ENCODE assay signal across 9 mouse cellular contexts in the genomic region with DNA sequence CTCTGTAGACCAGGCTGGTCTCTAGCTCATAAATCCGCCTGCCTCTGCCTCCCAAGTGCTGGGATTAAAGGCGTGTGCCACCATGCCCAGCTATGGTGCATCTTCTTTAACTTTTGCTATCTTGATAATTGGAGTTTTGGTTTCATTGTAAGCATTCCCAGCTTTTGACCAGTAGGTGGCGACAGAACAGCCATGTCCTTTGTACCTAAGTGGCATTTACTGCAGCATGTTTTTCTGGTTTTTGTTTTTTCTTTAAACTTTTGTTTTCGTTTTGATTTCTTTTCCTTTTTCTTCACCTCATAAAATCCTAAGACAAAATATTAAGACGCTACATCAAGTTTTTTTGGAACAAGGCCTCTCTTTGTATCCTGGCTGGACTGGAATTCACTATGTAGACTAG.
DNase-seq lines count a peak whose midpoint lies in the region; TF ChIP-seq lines count a peak whose summit lies in the region.
"Had no signal": no experiment of that assay in that cellular context is flagged by ENCODE, and none has a peak within 500 bp of the region (broad histone marks: within the 10 kb centered on the region; RNA-seq: fewer than 3 reads in every experiment).

No protein-coding gene starts in this region.

- TF ChIP-seq CTCF in lung, adult 2 months (IDR thresholded peaks at IDR 0.05; ENCODE audit: insufficient read depth, low read length): peak; percentile 19; the same call in 1 of the 2 replicates
- peak; percentile 44; the same call in 1 of the 2 replicates for TF ChIP-seq CTCF in small intestine, adult 2 months (IDR thresholded peaks at IDR 0.05; ENCODE audit: extremely low read depth, insufficient read length, insufficient replicate concordance, low read depth, low read length)

- no peak overlapping the region for H3K27ac ChIP-seq in small intestine, adult 2 months (ENCODE audit: insufficient read depth, low read depth, low read length)
- H3K27ac ChIP-seq: heart, embryonic 13.5 days had no signal

- H3K4me3 ChIP-seq in lung, adult 2 months (replicated peaks; ENCODE audit: extremely low read depth, low read depth, low read length): no peak overlapping the region
- no peak overlapping the region for H3K4me3 ChIP-seq in small intestine, adult 2 months (ENCODE audit: low read depth, low read length)
- H3K4me3 ChIP-seq: heart, embryonic 13.5 days had no signal

- no peaks in the 10 kb centered on the region for H3K4me1 ChIP-seq in lung, adult 2 months (ENCODE audit: control insufficient read depth, insufficient read depth, low read length)
- no peaks in the 10 kb centered on the region for H3K4me1 ChIP-seq in small intestine, adult 2 months (ENCODE audit: control insufficient read depth, insufficient read depth, insufficient read length, low read length)

- DNase-seq in cerebellum, adult 11 months: peak; percentile 23
- no peak for DNase-seq in cerebellum, adult 9-11 months
- no peak for DNase-seq in lung, adult 2 months
- DNase-seq in lung, adult 18-20 months: no peak
- DNase-seq in cerebellum, postnatal 10 days: peak; percentile 54 to 66
- peak; percentile 7 for DNase-seq in large intestine, adult 2 months (ENCODE audit: low read depth, low spot score)
- DNase-seq in gastrocnemius, postnatal 14 days: no peak

- H3K36me3 ChIP-seq in small intestine, adult 2 months (ENCODE audit: control insufficient read depth, insufficient read depth, low read length): no peaks in the 10 kb centered on the region
- H3K36me3 ChIP-seq: heart, embryonic 13.5 days had no signal

- H3K27me3 ChIP-seq in small intestine, adult 2 months (ENCODE audit: control insufficient read depth, insufficient read depth, low read length): no peaks in the 10 kb centered on the region
- H3K27me3 ChIP-seq: heart, embryonic 13.5 days had no signal

- no peak for TF ChIP-seq POLR2A in lung, adult 2 months (IDR thresholded peaks at IDR 0.05; ENCODE audit: borderline replicate concordance, extremely low read depth, low read depth, low read length)
- no peak for TF ChIP-seq POLR2A in small intestine, adult 2 months (IDR thresholded peaks at IDR 0.05; ENCODE audit: low read depth, low read length)

- WGBS in lung, adult 2 months: 18% methylated on average over 5 of the region's 5 CpGs
- 22% methylated on average over 5 of the region's 5 CpGs for WGBS in large intestine, adult 2 months
- WGBS in small intestine, adult 2 months: 24% methylated on average over 5 of the region's 5 CpGs

- intact Hi-C loops in gastrocnemius, postnatal 14 days (cut with DNase I; ENCODE audit: low total_unique reads): no loop called here

Comparison
In these comparisons a context has a peak if more than half of its experiments do, and no peak if none do; other contexts are left out.
1. DNase-seq: peak in cerebellum, adult 11 months (single experiment), cerebellum, postnatal 10 days (2 of 2) and large intestine, adult 2 months (single experiment); none in cerebellum, adult 9-11 months (single experiment), lung, adult 2 months (single experiment), lung, adult 18-20 months (0 of 2) and gastrocnemius, postnatal 14 days (single experiment).